Mouse (Mus musculus) mouse embryonic stem cell (cell line): ENCODE measurements around the gene Gm5108.

Source experiments
- in situ Hi-C, 2 experiments: fragments of 300-500 bp; cut with MboI; formaldehyde crosslinking; loops; 1 replicate in 1 of 2; 3 replicates in 1 of 2; pipeline ENCODE4 v1.14.3; 2019 to 2020; ENCODE audit warnings: low sequenced_read_pairs in 2 of 2, low pct_unique_long_range_greater_than_20kb in 1 of 2, mixed read lengths in 1 of 2; ENCODE audit not compliant: unreplicated experiment in 1 of 2

Gm5108 gene

DNA sequence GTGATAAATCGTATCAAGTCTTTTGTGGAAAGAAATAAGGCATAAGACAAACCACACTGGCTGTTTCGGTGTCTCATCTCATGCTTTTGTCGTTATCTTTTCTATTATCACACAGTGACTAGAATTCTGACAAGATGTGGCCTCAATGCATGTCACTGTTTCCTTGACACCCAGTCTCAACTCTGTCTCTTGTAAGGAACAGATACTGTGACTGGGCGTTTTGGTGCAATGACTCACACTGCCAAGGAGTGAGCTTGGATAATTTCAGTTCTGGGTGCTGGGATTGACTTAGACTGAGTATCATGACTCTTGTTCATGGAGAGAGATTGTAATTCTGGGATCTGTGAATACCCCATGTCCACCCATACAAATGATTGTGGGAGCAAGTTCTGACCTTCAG is 65.6 kb downstream of the Gm5108 start:
- in situ Hi-C loops = loop anchor here (25.0 kb wide), 2 partner anchors 245 to 470 kb away; no protein-coding TSS in a partner anchor

DNA sequence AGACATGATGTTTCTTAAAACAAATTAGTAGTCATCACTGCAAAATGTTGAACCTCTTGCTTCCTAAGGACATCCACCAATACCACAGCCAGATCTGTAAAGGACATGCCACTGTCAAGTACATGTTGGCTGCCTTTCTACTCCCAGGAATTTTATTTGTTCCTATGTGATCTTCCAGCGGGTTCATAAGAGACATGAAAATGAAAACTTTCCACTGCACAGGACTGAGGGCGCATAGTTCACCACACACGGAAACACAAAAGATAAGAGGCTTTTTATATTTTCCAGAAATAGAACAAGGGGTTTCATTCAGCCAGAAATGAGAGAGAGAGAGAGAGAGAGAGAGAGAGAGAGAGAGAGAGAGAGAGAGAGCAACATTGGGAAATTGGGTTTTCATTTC is 70.1 kb downstream of the Gm5108 start:
- in situ Hi-C loops = loop anchor here (5.0 to 25.0 kb wide), 3 partner anchors 249 to 474 kb away; no protein-coding TSS in a partner anchor

DNA sequence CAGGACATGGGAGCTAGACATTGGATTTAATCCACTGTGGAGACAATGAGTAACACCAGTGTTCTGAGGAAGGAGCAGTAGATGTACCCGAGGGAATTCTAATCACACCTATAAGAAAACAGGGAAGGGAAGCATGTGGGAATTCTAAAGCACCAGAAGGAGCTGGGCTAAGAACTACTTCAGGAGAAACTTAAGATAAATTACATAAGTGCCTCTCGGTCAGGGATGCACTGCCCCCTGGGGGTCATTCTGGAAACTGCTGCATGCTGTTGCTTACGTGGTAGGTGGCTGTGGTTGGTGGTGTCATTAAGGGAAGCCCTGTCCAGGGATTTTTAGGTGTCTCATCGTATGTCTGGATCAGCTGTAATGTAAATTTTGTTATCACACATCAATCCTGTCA is 71.1 kb downstream of the Gm5108 start:
- in situ Hi-C loops = loop anchor here (5.0 to 25.0 kb wide), 3 partner anchors 250 to 475 kb away; no protein-coding TSS in a partner anchor

DNA sequence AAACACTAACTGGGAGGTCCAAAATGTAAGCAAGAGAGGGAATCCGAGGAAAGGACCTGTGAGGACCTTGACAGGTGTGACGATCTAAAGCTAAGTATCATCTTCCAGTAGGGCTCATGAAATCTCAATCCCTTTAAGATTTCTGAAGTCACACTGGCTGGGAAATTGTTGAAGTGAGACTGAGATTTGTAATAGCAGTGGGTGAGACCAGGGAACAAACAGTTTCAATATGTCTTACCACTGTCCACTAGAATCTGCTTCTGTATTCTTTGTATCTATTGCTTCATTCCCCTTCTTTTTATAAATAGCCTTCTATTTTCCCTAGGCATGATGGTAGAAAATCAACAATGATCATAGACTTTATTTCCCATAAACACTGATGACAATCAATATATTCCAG is 79.4 kb downstream of the Gm5108 start:
- in situ Hi-C loops = loop anchor here (25.0 kb wide), 2 partner anchors 259 to 484 kb away; no protein-coding TSS in a partner anchor
